Mouse (Mus musculus): ENCODE data around the gene Pin1.
A peak's percentile ranks its signal among the peaks of the same experiment; 100 is the strongest.
"Not testable (repeated sequence)": the region's sequence is repeated elsewhere in the genome, so short reads cannot be mapped to it uniquely, and the experiment has no call there.

Pin1 gene

DNA sequence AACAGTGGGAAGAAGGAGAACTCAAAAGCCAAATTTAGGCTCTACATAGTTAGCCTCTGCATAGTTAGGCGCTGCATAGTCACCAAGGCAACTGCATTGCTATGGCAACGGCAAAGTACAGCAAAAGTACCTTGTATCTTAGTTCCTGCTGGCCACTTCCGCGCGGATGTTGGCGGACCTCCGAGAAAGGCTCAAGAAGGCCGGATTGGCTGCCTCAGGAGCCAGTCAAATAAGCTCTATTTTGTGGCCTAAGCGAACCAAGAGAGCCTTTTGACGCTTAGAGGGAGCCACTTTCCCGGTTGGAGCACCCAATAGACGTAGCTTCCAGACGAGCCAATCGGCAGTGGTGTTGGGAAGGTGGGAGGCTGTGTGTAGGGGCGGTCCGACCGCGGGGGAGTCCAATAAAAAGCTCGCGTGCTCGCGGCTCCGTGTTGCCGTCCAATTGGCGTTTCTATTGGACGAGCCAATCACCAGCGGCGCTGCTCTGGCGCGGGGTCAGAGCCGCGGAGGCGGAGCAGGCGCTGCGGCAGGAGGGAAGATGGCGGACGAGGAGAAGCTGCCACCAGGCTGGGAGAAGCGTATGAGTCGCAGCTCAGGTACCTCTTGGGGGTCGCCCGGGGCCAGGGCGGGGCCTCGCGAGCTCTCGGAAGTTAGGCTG lies at the start of gene Pin1:
TSS of gene Pin1 (plus strand) at position 494 of the 658 bp plus-strand sequence.
- peak; percentile 99 for DNase-seq

DNA sequence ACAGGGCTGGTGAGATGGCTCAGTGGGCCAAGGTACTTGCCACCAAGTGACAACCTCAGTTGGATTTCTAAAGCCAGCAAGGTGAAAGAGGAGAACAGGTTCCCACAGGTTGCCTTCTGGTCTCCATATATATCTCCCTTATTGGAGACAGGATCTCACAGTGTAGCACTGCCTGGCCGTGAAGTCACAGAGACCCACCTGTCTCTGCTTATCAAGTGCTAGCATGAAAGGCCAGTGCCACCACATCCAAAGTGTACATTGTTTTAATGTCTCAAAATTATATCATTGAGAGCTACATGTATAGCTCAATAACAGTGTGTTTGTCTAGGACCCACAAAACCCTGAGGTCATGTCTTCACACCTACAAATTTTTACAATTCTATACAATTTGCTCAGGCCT lies 45.6 kb upstream of the Pin1 start:
- no peak for DNase-seq

DNA sequence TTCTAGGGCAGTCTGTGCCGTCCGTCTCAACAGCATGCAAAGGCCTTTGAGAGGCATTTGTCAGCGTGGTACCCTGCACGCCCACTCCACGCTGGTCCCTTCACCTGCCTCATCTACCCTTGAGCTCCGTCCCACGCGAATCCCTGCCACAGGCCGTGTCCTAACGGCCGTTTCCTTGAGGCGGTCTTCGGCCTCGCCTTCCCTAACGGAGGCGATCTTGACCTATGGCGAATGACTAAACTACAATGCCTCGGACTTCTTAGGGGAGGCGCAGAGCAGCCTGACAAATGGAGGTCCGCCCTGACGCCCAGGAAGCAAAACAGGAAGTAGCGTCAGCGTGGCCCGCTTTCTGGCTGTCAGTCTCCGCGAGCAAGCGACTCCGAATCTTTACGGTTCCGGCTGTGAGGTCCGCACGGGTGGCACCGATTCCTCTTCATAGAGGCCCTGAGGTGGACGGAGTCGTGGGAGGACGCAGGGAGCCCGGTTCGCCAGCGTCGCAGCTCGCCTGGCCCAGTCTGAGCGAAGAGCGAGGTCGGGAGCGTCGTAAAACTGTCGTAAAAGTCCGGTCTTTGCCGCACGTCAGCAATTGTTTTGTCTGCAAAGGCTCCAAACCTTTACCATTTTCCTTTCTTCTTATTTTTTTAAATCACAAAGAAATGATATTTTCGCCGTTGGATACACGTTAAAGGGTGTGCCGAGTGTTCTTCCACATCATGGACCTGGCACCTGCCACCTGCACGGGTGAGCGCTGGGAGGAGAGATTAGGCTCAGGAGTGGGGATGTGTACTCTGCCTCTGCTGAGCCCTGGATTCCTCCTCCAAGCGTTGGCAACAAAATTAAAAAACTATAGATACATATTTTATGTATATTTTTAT lies 44.6 kb upstream of the Pin1 start:
- DNase-seq = peak; percentile 87

DNA sequence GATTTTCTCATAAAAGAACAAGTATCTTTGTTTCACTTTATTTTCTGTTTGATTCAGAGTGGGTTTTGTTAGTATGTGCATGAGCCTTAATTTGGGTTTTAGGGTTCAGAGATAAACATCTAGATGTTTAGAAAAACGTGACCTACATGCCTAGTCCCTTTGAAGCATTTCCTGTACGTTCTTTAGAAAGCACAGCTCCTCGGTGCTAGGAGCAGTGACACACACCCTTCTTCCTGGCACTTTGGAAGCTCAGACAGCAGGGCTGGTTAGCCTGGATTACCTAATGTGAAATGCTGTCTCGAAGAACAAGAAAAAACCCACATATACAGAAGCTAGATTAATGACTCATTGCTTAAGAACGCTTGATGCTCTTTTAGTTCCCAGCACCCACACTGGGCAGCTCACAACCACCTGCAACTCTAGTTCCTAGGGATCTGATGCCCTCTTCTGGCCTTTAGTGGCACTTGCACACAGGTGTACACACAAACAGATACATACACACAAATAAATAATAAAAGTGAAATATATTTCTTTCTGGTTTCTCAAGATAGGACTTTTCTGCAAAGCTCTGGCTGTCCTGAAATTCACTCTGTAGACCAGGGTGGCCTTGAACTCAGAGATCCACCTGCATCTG lies 41.9 kb upstream of the Pin1 start:
- no peak for DNase-seq

DNA sequence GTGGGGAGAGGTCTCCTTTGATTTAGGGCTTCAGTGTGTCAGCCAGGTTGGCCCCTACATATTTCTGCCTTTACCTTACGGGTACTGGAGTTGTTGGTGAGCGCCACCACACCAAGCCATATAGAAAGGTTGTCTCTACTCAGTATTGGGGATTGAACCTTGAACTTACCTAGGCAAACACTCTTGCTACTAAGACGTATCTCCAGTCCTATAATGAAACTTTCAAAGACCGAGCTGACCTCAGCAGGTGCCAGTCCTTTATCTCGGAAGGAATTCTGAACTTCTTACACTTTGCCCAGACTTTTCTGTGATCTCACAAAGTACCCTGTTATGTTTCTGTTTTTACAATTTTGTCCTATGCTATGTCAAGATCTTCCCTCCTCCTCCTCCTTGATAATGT lies 39.9 kb upstream of the Pin1 start:
- no peak for DNase-seq

DNA sequence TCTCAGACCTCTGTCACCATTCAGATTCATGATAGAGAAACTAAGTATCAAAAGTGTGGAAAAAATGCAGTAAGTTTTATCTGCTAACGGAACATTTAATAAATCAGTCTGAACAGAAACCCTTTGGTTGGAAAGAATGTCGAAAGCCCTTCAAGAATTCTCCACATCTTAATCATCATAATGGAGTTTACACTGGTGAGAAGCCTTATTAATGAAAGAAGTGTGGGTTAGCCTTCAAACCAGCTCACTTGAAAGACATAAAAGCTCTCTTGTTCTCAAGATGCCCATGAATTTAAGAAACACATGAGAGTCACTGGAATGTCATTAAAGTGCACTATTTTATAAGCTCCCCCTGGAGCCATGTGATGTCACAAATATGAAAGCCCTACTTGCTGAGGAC lies 35.2 kb upstream of the Pin1 start:
- no peak for DNase-seq

DNA sequence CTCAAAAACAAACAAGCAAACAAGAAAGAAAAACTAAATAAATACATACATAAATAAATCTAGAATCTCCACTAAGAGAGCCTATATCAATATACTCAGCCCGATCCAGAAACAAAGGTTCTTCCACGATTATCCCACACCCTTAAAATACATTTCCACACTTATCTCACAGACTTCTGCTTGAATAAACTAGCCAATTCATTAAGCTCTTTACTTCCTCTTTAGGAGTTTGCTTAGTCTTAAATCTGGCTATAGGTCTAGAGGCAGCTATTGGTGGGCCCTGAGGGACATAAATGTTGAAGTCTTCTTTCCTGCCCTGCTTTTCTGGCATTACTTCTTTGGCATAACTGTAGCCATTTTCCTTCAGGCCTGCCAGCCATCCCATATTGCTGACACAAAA lies 20.6 kb upstream of the Pin1 start:
- DNase-seq = no peak

DNA sequence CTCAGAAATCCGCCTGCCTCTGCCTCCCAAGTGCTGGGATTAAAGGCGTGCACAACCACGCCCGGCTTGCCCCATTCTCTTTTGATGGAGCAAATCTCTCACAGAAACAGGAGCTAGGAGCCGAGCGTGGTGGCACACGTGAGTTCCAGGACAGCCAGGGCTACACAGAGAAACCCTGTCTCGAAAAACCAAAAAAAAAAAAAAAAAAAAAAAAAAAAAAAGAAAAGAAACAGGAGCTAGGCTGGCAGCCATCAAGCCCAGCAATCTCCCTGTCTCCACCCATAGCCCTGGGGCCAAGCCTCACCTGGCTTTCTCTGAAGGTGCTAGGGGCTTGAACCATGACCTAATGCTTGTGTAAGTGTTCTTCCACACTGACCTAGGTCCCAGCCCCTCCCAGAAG lies 16.2 kb upstream of the Pin1 start:
- DNase-seq = not testable (repeated sequence)

DNA sequence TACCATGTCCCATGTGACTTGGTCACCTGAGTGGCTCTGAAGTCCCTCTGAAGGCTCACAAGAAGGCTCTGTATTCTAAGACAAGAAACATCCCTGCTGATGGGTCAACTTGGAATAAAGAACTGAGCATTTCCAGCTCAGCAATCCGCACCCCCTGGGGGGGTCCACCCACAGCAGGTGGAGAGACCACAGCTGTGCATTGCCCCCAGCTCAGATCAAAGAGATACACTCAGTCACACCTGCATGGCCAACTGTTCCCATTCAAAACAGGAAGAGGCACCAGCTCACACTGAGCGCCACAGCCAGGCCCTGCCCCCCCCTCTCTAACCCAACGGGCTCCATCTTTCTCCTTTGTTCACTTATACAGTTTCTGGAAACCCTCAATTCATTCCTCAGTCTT lies 15.6 kb upstream of the Pin1 start:
- DNase-seq = no peak

DNA sequence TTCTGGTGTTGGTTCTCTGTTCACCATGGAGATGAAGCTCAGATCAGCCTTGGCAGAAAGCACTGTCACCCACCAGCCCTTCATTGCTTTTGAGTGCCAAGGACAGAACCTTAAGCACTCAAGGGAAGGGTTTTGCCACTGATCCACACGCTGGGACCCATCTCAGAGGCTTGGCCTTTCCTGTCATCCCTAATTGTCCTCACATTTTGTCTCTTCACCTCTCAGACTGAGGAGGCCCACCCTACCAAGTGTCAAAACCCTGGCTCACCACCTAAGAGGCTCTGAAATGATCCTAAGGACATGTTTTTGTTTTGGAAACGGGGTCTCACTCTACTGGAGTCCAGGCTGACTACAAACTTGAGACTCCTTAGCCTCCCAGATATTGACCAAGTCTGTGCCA lies 15.1 kb upstream of the Pin1 start:
- no peak for DNase-seq

DNA sequence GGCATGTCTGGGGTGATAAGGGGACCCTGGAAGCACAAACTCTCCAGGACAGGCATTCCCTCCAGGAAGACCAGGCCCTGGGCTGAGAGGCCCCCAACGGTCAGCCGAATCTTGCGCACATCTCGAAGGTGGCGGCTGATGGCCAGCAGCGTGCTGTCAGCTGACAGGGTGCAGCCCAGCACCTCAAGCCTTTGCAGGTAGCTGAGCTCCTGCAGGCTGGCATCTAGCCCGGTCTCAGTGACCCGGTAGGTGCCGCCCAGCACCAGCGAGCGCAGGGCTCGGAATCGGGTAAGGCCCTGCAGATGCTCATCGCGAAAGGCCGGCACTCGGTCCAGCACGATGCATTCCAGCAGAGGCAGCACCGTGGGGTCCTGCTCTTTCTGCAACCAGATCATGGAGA lies 13.3 kb upstream of the Pin1 start:
- DNase-seq = no peak

DNA sequence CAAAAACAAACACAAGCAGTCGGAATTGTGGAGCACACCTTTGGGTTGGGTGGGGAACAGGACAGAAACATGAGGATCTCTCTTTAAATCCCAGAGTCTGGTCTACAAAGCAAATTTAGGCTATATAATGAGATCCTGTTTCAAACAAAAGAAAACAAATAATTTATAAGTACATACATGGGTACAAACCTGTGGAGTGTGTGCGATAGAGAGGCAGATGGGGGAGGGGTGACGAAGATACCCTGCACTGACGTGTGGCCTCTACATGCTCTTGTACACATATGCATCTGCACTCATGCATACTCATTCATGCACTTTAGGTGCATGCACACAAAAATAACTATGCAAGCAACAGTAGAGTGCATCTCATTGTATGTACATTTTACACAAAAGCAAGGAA lies 12.4 kb upstream of the Pin1 start:
- DNase-seq = no peak

DNA sequence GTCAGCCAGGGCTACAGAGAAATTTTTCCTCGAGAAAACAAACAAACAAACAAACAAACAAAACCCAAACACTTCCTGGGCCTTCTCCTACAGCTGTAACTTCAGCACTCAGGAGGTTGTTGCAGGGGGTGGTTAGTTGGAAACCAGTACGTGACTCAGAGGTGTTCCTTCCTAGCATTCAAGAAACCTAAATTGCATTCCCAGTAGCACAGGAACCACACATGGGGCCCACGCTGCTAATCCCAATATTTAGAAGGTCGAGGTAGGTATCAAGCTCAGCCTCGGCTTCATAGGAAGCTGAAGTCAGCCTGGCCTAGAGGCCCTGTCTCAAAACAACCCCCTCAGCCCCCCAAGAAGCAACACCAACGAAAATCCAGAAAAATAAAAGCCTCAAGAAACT lies 10.4 kb upstream of the Pin1 start:
- DNase-seq = no peak

DNA sequence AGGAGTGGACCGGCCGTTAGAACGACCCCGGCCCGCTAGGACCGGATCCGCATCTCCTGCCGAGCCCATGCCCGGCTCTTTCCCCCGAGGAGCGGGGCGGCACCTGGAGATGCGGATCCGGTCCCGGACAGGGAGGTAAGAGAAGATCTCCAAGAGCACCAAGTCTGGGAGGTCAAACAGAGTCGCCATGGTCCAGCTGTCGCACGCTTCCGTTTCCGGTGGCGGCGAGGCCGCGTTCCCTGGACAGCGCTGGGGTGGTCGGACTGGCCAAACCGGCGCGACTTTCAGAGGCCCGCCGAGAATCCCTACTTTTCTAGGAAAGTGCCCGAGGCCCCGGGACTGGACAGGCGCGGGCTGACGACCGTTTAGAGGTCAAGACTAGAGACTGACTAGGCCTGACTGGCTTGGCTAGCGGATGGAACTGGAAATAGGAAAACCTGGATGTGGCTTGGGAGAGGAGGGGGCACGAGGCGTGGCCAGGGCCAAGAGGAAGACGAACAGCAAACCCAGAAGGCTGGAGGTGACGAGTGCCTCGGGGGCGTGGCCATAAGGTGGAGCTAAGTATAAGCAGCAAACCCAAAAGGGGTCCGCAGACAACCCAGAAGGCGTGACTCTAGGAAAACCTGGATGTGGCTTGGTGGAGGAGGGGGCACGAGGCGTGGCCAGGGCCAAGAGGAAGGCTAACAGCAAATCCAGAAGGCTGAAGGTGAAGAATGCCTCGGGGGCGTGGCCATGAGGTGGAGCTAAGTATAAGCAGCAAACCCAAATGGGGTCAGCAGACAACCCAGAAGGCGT lies 9.6 kb upstream of the Pin1 start, which contains the start of gene Ubl5:
TSS of gene Ubl5 (plus strand) at position 778 of the 795 bp plus-strand sequence.
- peak; percentile 47 to 63 for DNase-seq

DNA sequence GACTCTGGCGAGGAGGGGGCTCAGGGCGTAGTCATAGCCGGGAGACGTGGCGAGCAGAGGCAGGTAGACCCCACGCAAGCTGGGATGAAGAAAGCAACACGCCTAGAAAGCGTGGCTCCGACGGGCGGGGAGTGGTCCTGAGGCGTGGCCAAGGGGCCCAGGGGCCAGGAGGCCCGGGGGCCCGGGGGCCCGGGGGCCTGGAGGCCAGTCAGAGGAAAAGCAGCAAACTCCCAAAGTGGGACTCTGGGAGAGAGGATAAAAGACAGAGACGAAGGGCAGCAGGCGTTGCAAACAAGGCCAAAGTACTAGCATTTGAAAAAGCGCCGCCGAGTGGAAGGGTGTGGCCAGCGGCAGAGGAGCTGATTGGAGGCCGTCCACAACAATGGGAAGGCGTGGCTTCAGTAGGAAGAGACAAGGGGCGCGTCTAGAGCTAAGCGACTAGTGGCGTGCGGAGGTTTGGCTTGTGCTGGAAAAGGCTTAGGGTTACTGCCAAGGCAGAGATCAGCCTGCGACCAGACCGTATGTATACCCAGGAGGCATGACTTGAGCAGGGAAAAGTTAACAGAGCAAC lies 8.9 kb upstream of the Pin1 start:
- DNase-seq = peak; percentile 90 to 93

DNA sequence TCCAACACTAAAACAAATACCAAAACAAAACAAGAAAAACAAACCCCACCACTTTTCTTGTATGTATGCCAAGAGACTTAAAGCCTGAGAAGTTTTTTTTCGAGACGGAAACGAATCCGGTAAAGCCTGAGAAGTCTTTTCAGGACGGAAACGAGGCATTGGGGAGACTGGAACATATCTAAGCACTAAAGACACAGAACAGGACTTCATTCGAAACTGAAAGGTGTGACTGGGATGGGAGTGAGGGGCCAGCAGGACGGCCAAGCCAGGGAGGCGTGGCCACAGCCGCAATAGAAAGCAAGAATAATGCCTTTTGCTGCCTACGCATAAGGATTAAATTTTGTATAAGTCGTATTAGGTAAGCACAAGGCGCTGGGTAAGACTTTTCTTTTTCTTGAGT lies 8.1 kb upstream of the Pin1 start:
- no peak for DNase-seq

DNA sequence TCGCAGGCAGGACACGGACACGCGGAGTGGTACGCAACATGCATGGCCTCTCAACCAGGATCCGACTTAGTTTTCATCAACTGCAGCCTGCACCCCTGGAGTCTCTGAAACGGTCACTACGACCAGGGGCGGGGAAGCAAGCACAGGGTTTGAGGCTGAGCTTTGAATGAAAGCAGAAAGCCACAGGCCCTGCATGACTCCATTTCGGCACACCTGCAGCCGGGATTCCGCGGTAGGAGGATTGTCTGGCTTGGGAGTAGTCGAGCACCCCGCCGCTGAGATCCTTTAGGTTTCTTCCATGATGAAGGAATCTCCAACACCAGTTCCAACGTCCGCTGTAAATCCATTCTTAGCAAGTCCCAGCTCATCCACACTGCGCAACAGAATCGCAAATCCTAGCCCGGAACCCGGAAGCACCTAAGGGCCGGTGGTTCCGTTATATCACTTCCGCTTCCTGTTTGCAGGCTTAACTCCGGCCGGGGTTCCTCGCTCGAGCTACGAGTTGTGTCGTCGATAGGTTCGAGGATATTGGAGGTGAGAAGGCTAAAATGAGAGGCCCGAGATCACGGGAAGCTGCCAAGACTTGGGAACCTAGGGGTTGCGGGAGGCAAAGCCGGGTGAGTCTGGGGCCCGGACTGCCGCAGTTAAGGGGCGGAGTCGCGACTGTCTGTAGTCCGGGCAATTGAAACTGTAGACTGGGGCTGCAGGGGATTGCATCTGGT lies 7.4 kb upstream of the Pin1 start, which contains the start of gene Fbxl12:
TSS of gene Fbxl12 (minus strand) at position 408 of the 722 bp plus-strand sequence.
- peak; percentile 79 to 82 for DNase-seq

DNA sequence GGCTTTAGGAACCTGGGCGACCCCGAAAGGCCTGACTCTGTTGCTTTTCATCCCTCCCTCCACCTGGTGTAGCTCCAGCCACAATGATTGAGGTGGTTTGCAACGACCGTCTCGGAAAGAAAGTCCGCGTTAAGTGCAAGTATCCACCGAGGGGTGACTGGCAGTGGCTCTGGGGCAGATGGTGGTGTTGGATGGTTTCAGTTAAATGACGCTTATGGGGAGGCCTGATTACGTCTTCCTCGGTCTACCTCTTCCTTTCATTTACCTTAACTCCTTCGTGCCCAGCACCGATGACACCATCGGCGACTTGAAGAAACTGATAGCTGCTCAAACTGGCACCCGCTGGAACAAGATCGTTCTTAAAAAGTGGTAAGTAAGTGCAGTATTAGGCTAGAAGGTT lies 6.8 kb upstream of the Pin1 start:
- DNase-seq = no peak

DNA sequence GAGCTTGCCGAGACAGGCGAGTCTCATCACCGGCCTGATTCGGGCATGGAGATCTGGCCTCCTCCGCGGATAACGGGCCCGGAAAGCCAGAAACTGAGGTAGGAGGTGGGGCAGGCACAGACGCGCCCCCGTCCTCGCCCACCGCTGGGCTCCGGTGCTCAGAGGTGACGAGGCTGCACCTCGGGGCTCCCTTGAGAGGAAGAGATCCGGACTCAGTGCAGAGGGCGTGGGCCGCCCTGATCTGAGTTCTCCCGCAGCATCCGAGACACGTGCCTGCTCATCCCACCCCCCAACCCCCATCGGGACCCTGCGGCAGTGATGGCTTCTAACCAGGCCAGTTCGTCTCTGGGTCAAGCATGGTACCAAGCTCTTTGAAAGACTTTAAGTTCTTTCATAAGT lies 364 bp downstream of the Pin1 start:
- no peak for DNase-seq

DNA sequence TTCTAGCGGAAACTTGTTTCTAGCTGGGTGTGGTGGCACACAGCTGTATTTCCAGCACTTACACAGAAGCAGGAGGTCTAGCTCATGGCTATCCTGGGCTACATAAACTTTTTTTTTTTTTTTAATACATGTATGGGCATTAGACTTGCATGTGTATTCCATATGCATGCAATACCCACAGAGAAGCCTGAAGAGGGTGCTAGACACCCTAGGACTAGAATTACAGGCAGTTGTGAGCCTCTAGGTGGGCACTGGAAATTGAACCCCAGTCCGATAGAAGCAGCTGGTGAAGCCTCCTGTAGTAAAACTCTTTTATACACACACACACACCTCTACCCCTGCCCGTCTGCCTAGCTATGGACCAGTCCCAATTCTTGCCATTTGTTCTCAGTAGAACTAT lies 2.0 kb downstream of the Pin1 start:
- DNase-seq = no peak

DNA sequence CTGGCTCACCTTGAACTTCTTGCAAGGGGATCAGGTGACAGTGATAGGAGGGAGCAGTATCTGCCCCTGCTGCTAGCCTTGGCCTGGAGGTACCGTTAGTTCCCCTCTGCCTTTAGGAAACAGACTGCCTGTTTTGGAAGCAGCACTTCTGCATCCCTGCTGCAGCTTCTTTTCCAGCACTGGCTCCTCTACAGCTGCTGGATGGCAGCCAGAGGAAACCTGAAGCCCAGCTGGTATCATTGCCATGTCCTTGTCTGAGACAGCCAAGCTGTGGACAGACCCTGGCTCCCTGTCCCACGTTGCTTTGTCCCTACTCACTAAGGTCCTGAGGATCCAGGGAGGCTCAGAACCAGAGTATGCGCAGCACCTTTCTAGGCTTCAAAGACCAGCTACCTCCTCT lies 5.7 kb downstream of the Pin1 start:
- no peak for DNase-seq

DNA sequence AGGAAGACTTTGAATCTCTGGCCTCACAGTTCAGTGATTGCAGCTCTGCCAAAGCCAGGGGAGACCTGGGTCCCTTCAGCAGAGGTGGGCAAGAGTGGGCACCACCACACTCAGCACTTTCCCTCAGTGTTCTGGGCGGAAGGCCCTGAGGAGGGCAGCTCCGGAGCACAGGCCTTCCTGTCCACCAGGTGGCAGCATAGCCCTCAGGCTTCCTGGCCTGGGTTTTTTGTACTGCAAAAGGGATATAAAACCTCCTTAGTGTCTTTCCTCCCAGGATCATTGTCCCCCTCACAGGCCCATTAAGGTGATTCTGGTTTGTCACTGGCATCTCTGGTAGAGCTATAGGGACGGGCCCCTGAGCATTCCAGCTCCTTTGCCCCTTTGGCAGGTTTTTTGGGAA lies 10.4 kb downstream of the Pin1 start:
- peak in 1 of 2 experiments; percentile 46 for DNase-seq
